Mouse (Mus musculus) cerebellum, adult 9-10 months (tissue): ENCODE measurements around the gene Cdc73.
"Not testable (repeated sequence)": the region's sequence is repeated elsewhere in the genome, so short reads cannot be mapped to it uniquely, and the experiment has no call there.

Experiments used
- DNase-seq: peaks from one replicate; pipeline ENCODE4 v3.0.0; 2022

Gene Cdc73

DNA sequence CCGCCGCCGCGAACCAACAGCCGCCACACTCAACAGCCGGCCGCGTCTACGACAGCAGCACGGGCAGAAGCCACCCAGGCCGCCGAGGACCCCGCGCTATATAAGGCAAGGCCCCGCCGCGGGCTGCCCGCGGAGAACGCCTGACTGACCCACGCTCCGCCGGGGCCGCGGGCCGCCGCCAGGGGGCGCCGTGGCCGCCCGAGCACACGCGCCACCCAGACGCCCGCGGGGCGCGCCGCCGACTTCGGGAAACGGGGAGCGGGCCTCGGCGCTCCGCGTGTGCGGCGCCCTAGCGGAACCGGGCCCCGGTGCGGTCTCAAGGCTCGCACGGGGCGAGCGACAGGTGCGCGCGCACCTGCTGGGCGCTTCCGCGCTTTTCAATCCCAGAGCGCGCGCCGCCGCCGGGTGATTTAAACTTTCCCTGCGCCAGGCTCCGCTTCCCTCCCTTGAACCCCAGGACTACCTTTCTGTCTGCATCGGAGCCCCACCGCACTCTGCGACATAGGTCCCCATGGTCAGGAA, at the start of gene Cdc73:
Gene Cdc73 (minus strand): TSS at position 153 of the 522 bp plus-strand sequence.
- DNase-seq = peak; percentile 92

DNA sequence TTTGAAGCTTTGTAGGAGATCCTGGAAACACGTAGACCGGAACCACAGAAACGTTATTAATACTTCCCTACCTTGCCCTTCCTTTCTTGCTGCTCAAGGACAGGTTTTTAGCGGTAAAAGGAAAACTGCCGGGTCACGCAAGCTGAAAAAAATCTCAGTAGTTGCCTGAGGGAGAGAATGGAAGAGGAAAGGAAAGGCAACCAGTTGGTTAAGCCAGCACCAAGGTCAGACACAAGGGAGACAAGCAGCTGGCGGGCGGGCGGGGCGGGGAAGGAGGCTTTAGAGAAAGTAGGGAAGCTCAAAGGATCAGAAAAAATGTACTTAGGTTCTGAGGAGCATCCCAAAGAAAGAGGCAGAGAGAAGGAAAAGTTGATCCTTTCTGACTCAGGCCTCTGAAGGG, 43.2 kb upstream of the Cdc73 start:
- no peak for DNase-seq

DNA sequence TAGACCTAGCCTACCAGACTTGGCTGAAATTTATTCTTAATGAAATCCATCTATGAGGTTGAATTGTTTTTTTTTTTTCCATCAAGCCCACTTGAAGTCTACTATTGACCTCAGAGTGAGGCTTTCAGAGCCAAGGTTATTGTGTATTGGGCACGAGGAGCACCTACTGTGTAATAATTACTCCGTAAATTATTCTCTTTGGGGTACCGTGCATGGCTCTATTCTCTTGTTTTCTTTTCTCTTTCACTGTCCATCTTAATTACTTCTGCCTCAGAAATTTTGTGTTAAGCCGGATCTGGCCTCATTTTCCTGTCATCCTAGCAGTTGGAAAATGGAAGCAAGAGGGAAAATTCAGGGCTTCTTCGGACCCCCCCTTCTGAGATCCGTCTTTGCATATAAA, 39.5 kb upstream of the Cdc73 start:
- DNase-seq = no peak

- no peak for DNase-seq
Measured at GRCm38 (mm10) chr1:143741331-143741730, 38.6 kb upstream of the Cdc73 start.

DNA sequence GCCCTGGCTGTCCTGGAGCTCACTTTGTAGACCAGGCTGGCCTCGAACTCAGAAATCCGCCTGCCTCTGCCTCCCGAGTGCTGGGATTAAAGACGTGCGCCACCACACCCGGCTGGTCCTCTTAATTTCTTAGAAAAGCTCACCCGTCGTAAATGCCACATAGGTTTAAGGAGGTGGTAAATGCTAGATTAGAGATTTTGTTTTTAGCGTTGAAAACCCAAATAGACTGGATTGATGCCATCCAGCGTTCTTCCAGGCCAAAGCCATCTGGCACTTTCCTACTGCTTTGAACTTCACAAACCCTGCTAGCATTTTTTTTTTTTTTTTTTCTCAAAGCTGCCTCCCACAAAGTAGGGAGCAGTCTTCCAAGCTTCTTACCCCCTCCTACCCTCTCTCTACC, 37.9 kb upstream of the Cdc73 start:
- peak; percentile 60 for DNase-seq

DNA sequence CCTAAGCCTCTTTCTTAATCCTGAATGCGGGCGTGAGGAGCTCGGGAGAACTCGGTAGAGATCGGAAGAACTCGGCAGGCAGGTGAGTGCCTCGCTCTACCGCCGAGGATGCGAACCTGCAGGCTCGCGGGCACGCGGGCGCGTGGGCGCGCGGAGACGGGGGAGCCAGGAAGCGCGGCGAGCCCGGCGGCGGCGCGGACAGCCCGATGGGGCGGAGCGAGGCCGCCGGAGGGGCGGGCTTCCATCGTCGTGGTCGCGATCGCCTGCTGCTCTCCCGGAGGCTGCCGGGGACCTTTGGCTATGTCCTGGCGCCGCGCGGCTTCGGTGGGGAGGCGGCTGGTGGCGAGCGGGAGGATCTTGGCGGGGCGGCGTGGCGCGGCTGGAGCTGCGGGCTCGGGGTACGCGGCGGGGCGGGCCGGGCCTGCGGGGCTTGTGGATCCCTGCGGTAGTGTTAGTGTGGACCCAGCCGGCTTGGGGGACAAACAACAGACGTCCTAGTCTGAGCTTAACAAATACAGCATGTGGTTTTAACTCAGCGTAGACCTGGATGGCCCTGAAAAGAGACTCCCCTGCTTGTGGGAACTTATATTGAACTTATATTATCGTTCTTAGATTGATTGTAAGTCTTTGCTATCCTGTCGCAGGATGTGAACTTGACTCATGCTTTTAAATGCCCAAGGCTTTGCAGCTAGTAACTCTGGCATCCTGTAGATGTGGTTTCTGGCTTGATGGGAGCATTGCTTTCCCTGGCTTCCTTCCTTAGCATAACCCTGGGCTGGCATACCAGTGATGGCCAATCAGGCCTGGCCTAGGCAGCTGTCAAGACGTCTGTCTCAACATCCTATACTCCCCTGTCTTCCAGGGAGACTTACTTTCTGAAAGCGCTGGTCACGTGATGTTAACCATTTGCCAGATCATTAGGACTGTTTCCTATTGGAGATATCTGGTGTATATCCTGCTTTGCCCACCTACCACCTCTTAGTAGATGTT, 37.0 kb upstream of the Cdc73 start:
- DNase-seq = peak; percentile 96

GRCm38 (mm10) chr1:143738811-143739210, 36.1 kb upstream of the Cdc73 start:
- DNase-seq = no peak

GRCm38 (mm10) chr1:143733914-143734410, 31.3 kb upstream of the Cdc73 start:
- DNase-seq = no peak

DNA sequence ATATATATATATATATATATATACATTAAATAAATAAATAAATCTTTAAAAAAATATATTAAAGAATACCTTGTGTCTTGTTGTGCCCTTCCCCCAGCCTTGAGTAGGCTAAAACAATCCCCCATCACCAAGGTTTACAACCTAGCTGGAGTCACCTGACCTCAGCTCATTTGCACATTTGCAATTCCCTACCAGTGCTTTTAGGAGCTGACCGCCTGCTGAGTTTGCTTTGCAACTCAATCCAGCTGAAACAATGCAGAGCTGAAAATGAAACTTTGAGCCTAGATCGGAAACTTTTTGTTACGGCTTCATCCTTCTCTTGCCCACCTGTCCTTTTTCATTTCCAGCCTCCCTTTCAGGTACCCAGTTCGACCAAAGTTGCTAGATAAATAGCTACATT, 29.0 kb upstream of the Cdc73 start:
- DNase-seq = no peak

GRCm38 (mm10) chr1:143730899-143731298, 28.2 kb upstream of the Cdc73 start:
- DNase-seq = no peak

DNA sequence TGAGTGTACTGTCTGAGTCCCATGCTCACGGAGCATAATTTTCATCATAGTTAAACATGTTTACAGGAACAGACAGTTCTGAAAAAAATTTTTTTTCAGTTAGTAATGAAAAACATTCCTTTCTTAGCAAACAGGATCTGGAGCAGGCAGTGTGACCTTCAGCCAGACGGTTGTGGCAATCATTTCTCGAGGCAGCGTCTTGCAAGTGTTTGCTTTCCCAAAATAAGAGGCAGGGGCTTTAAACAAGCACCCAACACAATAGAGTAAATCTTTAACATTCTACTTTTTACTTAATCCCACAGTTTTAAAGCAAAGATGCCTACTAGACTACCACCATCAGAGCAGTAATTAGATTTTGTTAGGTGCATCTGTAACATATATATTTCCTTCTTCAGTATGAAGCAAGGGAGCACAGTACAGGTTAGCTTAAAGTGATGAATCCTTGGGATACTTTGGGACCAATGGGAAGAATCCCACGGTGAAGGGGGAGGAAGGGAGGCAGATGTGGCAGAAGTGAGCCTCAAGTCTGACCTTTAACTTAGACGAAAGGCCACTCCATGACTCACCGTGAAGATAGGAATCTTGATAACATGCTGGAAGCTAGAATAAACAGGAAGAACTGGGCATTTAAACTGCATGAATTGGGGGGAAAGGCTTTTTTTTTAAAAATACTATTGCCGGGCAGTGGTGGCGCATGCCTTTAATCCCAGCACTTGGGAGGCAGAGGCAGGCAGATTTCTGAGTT, 25.2 kb upstream of the Cdc73 start:
- no peak for DNase-seq

- DNase-seq = no peak
Measured at GRCm38 (mm10) chr1:143724456-143725064, 21.9 kb upstream of the Cdc73 start.

- DNase-seq = not testable (repeated sequence)
Measured at GRCm38 (mm10) chr1:143716038-143716437, 13.3 kb upstream of the Cdc73 start, which contains the start of gene Glrx2. Gene Glrx2 (plus strand): TSS chr1:143716338.

GRCm38 (mm10) chr1:143710627-143710976, 7.9 kb upstream of the Cdc73 start:
- no peak for DNase-seq

GRCm38 (mm10) chr1:143709966-143710626, 7.4 kb upstream of the Cdc73 start:
- no peak for DNase-seq

- no peak for DNase-seq
Measured at GRCm38 (mm10) chr1:143708361-143708760, 5.7 kb upstream of the Cdc73 start.

DNA sequence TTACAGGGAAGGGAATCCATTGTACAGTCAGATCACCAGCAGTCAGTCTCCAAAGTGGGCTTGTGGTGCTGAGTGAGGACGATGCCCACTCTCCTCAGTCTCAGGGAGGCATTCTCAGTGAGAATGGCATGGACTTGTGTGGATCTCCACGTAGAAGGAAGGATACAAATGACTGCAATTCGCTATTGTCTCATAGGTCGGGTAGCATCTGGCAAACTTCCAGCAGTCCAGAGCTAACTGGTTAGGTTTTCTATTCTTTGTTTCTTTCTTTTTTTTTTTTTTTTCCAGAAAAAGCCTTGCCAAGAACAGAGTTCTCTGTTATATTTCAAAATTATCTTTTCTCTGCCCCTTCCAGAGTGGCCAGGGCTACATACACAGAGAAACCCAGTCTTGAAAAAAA, 4.3 kb upstream of the Cdc73 start:
- no peak for DNase-seq

- peak; percentile 68 for DNase-seq
Measured at GRCm38 (mm10) chr1:143702141-143702740, 452 bp downstream of the Cdc73 start.

DNA sequence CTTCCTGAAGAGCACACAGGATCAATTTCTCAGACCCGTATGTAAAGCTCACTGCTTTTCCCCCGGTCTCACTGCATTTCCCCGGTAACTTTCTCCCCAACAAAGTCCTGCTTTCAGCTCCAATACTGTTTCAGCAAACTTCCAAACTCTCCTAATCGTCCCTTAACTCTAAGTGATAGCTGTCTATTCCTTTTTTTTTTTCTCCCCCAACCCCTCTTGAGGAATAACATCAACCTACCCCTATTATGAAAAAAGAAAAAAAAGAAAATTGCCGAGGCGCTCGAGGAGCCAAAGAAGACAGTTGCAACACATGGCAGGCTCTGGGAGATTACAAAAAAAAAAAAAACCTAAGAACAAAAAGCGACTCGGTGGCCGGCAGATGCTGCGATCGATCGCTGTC, 957 bp downstream of the Cdc73 start:
- no peak for DNase-seq

GRCm38 (mm10) chr1:143684849-143685248, 17.8 kb downstream of the Cdc73 start:
- no peak for DNase-seq

- peak; percentile 92 for DNase-seq
Measured at GRCm38 (mm10) chr1:143681108-143681507, 21.6 kb downstream of the Cdc73 start.
